Mouse (Mus musculus): Measurements from ENCODE around the gene Rpl22l1. TPM values are rescaled to one million over a fixed set of nuclear protein-coding genes. Genes with fewer than 3 reads are reported as not detected.
"Not testable (repeated sequence)": the region's sequence is repeated elsewhere in the genome, so short reads cannot be mapped to it uniquely, and the experiment has no call there.

Gene Rpl22l1
- total and polyA plus RNA-seq, 3 experiments: 370 to 1,765 (median 509) TPM

DNA sequence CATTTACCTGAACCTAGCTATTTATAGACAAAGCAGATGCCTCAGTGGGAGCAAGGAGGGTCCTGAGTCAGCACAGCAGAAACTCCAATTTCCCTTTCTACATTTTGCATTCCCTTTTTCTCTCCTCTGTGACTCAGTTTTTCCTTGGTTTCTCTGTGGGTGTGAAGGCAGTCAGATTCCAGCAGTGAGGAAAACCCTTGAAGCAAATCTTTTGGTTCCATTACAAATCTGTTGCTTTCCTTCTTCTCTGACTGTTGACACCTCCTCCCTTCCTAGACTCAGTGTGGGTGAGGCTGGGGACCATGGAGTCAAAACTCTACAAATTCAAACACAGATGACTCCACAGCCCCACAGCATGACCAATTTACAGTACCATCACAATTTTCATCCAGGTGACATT, 41.9 kb downstream of the Rpl22l1 start:
- Histone ChIP-seq H3K4me2 (ENCODE audit: insufficient read depth, low read depth, poor library complexity, severe bottlenecking) (no peak overlapping the region), H3K4me1 (ENCODE audit: control insufficient read depth in 1 of 2, insufficient read depth in 2 of 2) (peaks cover 0 to 5% of the 10 kb centered on the region in 2 experiments; a peak in 2 of 4 replicates), H3K27ac (ENCODE audit: insufficient read depth, low read depth) (no peak overlapping the region), H3K9ac (ENCODE audit: insufficient read depth, low read depth) (no peak overlapping the region), H3K9me3 (replicated peaks; ENCODE audit: low read length) (no peaks in the 10 kb centered on the region), H3K27me3 (replicated peaks) (no peaks in the 10 kb centered on the region), H3K4me3 (replicated peaks in 1 of 3; ENCODE audit: low read depth in 2 of 3, low read length in 2 of 3, poor library complexity in 1 of 3) (no peak overlapping the region), H3K79me2 (replicated peaks; ENCODE audit: control insufficient read depth, extremely low read depth, insufficient read depth, poor library complexity, severe bottlenecking) (no peaks in the 10 kb centered on the region), H3K36me3 (replicated peaks in 1 of 2; ENCODE audit: control insufficient read depth in 1 of 2, insufficient read depth in 1 of 2, low read length in 1 of 2) (no peaks in the 10 kb centered on the region)
- dilution Hi-C loops (cut with MboI; ENCODE audit: extremely low pct_ligation_motif_present, extremely low pct_unique_long_range_greater_than_20kb, low sequenced_read_pairs) (no loop called here), in situ Hi-C loops (cut with MboI; ENCODE audit: low pct_ligation_motif_present, low pct_unique_long_range_greater_than_20kb, low sequenced_read_pairs) (no loop called here)
- DNase-seq (ENCODE audit: extremely low read depth): no peak
- no peak for TF ChIP-seq CHD1 (IDR thresholded peaks at IDR 0.05; ENCODE audit: low read depth, low read length)
- TF ChIP-seq USF2 (conservative IDR thresholded peaks at IDR 0.05; ENCODE audit: low read depth, low read length): no peak
- TF ChIP-seq UBTF (IDR thresholded peaks at IDR 0.05; ENCODE audit: low read depth, low read length): no peak
- TF ChIP-seq POLR2A (IDR thresholded peaks at IDR 0.05; ENCODE audit: low read depth, low read length): no peak
- TF ChIP-seq SIN3A (IDR thresholded peaks at IDR 0.05; ENCODE audit: low read length): no peak
- TF ChIP-seq BHLHE40 (IDR thresholded peaks at IDR 0.05; ENCODE audit: low read depth, low read length): no peak
- TF ChIP-seq RAD21 (IDR thresholded peaks at IDR 0.05; ENCODE audit: low read depth, low read length): no peak
- no peak for TF ChIP-seq MAFK (IDR thresholded peaks at IDR 0.05; ENCODE audit: insufficient replicate concordance, low read length)

GRCm38 (mm10) chr3:28852174-28852573, 46.9 kb downstream of the Rpl22l1 start:
- H3K4me2 ChIP-seq (ENCODE audit: insufficient read depth, low read depth, poor library complexity, severe bottlenecking); H3K79me2 ChIP-seq (replicated peaks; ENCODE audit: control insufficient read depth, extremely low read depth, insufficient read depth, poor library complexity, severe bottlenecking); dilution Hi-C loops (cut with MboI; ENCODE audit: extremely low pct_ligation_motif_present, extremely low pct_unique_long_range_greater_than_20kb, low sequenced_read_pairs); H3K9ac ChIP-seq (ENCODE audit: insufficient read depth, low read depth); H3K4me3 ChIP-seq (replicated peaks in 1 of 3; ENCODE audit: low read depth in 2 of 3, low read length in 2 of 3, poor library complexity in 1 of 3); H3K36me3 ChIP-seq (replicated peaks in 1 of 2; ENCODE audit: control insufficient read depth in 1 of 2, insufficient read depth in 1 of 2, low read length in 1 of 2); H3K4me1 ChIP-seq (ENCODE audit: control insufficient read depth in 1 of 2, insufficient read depth in 2 of 2); in situ Hi-C loops (cut with MboI; ENCODE audit: low pct_ligation_motif_present, low pct_unique_long_range_greater_than_20kb, low sequenced_read_pairs); H3K27ac ChIP-seq (ENCODE audit: insufficient read depth, low read depth); DNase-seq (ENCODE audit: extremely low read depth); H3K9me3 ChIP-seq (replicated peaks; ENCODE audit: low read length); H3K27me3 ChIP-seq (replicated peaks): not testable (repeated sequence)

Other genes with a start within 250 kb of the Rpl22l1 start
- not detected in 2 replicates for gene Slc2a2, start 107.5 kb upstream of the Rpl22l1 start, total RNA-seq (2012; rRNA removed)
- not detected in 2 replicates for gene Slc2a2, start 107.5 kb upstream of the Rpl22l1 start, total RNA-seq (2014; rRNA removed)
- not detected in 2 replicates for gene Slc2a2, start 107.5 kb upstream of the Rpl22l1 start, polyA plus RNA-seq (2012; ENCODE audit: insufficient read length, low read depth)
- gene Eif5a2, start 24.2 kb upstream of the Rpl22l1 start, total RNA-seq (2012; rRNA removed): not detected in 2 replicates
- not detected in 2 replicates for gene Eif5a2, start 24.2 kb upstream of the Rpl22l1 start, total RNA-seq (2014; rRNA removed)
- not detected in 2 replicates for gene Eif5a2, start 24.2 kb upstream of the Rpl22l1 start, polyA plus RNA-seq (2012; ENCODE audit: insufficient read length, low read depth)
- not detected in 2 replicates for gene Gm1527, start 87.2 kb downstream of the Rpl22l1 start, total RNA-seq (2012; rRNA removed)
- not detected in 2 replicates for gene Gm1527, start 87.2 kb downstream of the Rpl22l1 start, total RNA-seq (2014; rRNA removed)
- gene Gm1527, start 87.2 kb downstream of the Rpl22l1 start, polyA plus RNA-seq (2012; ENCODE audit: insufficient read length, low read depth): not detected in 2 replicates